Comparison of ENCODE assay signal across 26 mouse cellular contexts in the genomic region with DNA sequence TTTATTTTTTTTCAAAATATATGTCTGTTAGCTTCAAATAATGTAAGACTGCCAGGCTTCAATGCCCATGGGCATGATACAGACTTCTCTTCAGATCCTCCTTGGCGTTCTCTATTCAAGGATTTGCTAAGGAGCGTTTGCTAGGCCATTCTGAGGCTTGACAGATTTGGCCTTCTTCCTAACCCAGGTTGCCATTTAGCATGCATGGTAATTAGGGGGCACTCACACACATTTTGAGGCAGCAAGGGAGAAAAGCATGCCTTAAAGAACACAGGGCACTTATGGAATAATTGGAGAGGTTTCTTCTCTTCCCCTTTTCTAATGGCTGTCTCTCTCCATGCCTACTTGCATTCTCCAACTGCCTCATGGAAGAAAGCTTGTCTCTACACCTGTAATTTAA. TPM values are rescaled to one million over a fixed set of nuclear protein-coding genes. Genes with fewer than 3 reads are reported as not detected.
"Had no signal": no experiment of that assay in that cellular context is flagged by ENCODE, and none has a peak within 500 bp of the region (broad histone marks: within the 10 kb centered on the region; RNA-seq: fewer than 3 reads in every experiment).

No protein-coding gene starts in this region.

- H3K4me3 ChIP-seq: heart, adult 2 months; heart, embryonic 13.5 days; heart, embryonic 15.5 days; hindbrain, embryonic 13.5 days; hindbrain, embryonic 15.5 days; left cerebral cortex, adult 2 months; limb, embryonic 10.5 days; limb, embryonic 12.5 days; liver, embryonic 13.5 days; liver, embryonic 15.5 days had no signal

- H3K9me3 ChIP-seq: heart, embryonic 15.5 days; hindbrain, embryonic 13.5 days; hindbrain, embryonic 15.5 days; limb, embryonic 10.5 days; limb, embryonic 12.5 days; liver, embryonic 13.5 days had no signal

- DNase-seq: gastrocnemius, postnatal 14 days; gastrocnemius, postnatal 36 days; heart, adult 11 months; heart, adult 2 months; heart, postnatal 14 days; heart, postnatal 36 days; kidney, adult 11 months; kidney, adult 8-10 months; kidney, postnatal 10 days; kidney, postnatal 25 days; kidney, postnatal 4 days; liver; liver, embryonic 13.5 days had no signal

- H3K9ac ChIP-seq: heart, embryonic 13.5 days; heart, embryonic 15.5 days; hindbrain, embryonic 13.5 days; hindbrain, embryonic 15.5 days; limb, embryonic 12.5 days; liver, embryonic 13.5 days; liver, embryonic 15.5 days had no signal

- H3K27me3 ChIP-seq: heart, embryonic 13.5 days; heart, embryonic 15.5 days; hindbrain, embryonic 13.5 days; hindbrain, embryonic 15.5 days; limb, embryonic 12.5 days; liver, embryonic 13.5 days; liver, embryonic 15.5 days had no signal

- H3K4me2 ChIP-seq: heart, embryonic 11.5 days; heart, embryonic 13.5 days; heart, embryonic 15.5 days; hindbrain, embryonic 13.5 days; hindbrain, embryonic 15.5 days; limb, embryonic 12.5 days; liver, embryonic 11.5 days; liver, embryonic 13.5 days; liver, embryonic 15.5 days had no signal

- ATAC-seq: hindbrain, postnatal 0 days; intestine, embryonic 16.5 days had no signal

- H3K36me3 ChIP-seq: heart, embryonic 13.5 days; heart, embryonic 15.5 days; hindbrain, embryonic 13.5 days; hindbrain, embryonic 15.5 days; limb, embryonic 10.5 days; limb, embryonic 12.5 days; liver, embryonic 13.5 days; liver, embryonic 15.5 days had no signal

- H3K27ac ChIP-seq: heart, adult 2 months; heart, embryonic 13.5 days; heart, embryonic 15.5 days; hindbrain, embryonic 13.5 days; hindbrain, embryonic 15.5 days; hindbrain, postnatal 0 days; left cerebral cortex, adult 2 months; limb, embryonic 10.5 days; limb, embryonic 12.5 days; liver, embryonic 13.5 days; liver, embryonic 15.5 days had no signal

- H3K4me1 ChIP-seq: heart, embryonic 13.5 days; heart, embryonic 15.5 days; hindbrain, embryonic 13.5 days; hindbrain, embryonic 15.5 days; limb, embryonic 10.5 days; limb, embryonic 12.5 days; liver, embryonic 13.5 days; liver, embryonic 15.5 days had no signal

RNA-seq across cellular contexts. Expression of gene Dlgap1, which starts 53.7 kb away (rescaled TPM):
- total RNA-seq: hematopoietic stem cell, adult 5-6 weeks had no signal
